Mouse (Mus musculus): ENCODE measurements around the gene Ppp1cb. TPM values are rescaled to one million over a fixed set of nuclear protein-coding genes. Genes with fewer than 3 reads are reported as not detected.
"Not testable (repeated sequence)": the region's sequence is repeated elsewhere in the genome, so short reads cannot be mapped to it uniquely, and the experiment has no call there.

The Ppp1cb gene
- polyA plus RNA-seq, 1 experiment: 236 TPM

DNA sequence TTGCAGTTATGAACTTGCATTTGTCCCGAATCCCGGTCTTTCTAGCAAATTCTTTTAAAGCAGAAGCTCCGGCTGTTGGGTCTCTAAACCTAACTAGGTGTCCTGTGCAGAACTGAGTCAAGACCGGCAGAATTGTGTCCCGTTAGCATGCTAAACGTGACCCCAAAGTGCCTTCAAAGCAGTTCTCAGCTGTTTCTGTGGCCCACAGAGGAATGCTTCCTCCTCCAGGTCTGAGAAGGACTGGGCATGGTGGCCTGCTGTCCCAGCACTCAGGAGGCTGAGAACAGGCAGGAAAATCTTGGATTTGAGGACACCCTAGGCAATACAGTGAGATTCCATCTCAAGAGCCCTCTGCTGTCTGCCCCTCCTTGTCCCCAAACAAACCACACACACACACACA lies 43.1 kb upstream of the Ppp1cb start:
- Histone ChIP-seq H3K4me1 (ENCODE audit: control insufficient read depth, insufficient read depth, low read length) (peaks cover 5% of the 10 kb centered on the region), H3K4me3 (replicated peaks; ENCODE audit: insufficient read depth, low read depth, low read length) (no peak overlapping the region), H3K27ac (ENCODE audit: insufficient read depth, low read length) (no peak overlapping the region), H3K27me3 (ENCODE audit: control insufficient read depth, insufficient read depth, low read length) (no peaks in the 10 kb centered on the region)
- no peak for DNase-seq
- TF ChIP-seq CTCF (IDR thresholded peaks at IDR 0.05; ENCODE audit: borderline replicate concordance, insufficient read depth, low read depth, low read length) (no peak), POLR2A (IDR thresholded peaks at IDR 0.05; ENCODE audit: borderline replicate concordance, insufficient read depth, low read length) (no peak)
- WGBS: 97% methylated on average over 6 of the region's 6 CpGs

DNA sequence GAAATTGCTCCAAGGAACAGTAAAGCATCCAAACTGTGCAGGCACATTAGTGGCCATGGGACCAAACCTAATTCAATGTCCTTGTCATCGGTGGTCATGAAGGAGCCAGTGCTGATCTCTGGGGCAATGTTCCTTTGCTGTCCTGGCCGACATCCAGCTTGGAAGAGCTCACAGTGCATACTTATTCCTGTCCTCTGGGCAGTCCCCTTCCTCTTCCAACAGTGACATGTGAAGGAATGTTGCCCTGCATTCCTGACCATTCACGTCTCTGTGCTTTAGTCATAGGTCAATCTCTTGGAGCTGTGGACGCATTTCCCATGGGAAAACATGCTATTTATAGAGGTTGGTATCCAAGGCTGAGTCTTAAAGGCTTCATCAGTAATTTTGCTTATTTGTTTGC lies 41.8 kb upstream of the Ppp1cb start:
- no peak overlapping the region for H3K4me3 ChIP-seq (replicated peaks; ENCODE audit: insufficient read depth, low read depth, low read length)
- TF ChIP-seq CTCF (IDR thresholded peaks at IDR 0.05; ENCODE audit: borderline replicate concordance, insufficient read depth, low read depth, low read length) (no peak), POLR2A (IDR thresholded peaks at IDR 0.05; ENCODE audit: borderline replicate concordance, insufficient read depth, low read length) (no peak)
- H3K4me1 ChIP-seq (ENCODE audit: control insufficient read depth, insufficient read depth, low read length): peaks cover 3% of the 10 kb centered on the region
- H3K27me3 ChIP-seq (ENCODE audit: control insufficient read depth, insufficient read depth, low read length): no peaks in the 10 kb centered on the region
- H3K27ac ChIP-seq (ENCODE audit: insufficient read depth, low read length): no peak overlapping the region
- no peak for DNase-seq
- 27% methylated on average over 4 of the region's 4 CpGs for WGBS

DNA sequence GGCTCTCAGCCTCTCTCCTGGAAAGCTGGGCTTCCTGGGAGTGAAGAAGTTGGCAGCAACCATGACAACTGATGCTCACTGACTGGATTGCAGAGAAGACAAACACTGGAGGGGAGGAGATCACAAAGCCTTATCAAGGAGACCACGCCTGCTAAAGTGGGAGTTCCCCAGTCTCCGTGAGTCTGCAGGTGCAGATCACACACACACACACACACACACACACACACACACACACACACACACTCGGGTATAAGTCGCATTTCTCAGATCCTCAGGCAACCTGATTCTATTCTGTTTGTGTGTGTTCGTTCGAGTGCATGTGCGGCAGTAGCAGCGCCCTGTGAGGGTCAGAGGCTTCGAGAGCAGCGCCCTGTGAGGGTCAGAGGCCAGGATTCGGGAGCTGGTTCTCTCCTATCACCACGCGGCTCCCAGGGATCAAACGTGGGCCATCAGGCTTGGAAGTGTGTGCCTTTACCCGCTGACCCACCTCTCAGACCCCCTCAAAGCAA lies 36.5 kb upstream of the Ppp1cb start:
- Histone ChIP-seq H3K27me3 (ENCODE audit: control insufficient read depth, insufficient read depth, low read length) (no peaks in the 10 kb centered on the region), H3K27ac (ENCODE audit: insufficient read depth, low read length) (no peak overlapping the region), H3K4me3 (replicated peaks; ENCODE audit: insufficient read depth, low read depth, low read length) (no peak overlapping the region), H3K4me1 (ENCODE audit: control insufficient read depth, insufficient read depth, low read length) (no peaks in the 10 kb centered on the region)
- no peak for TF ChIP-seq CTCF (IDR thresholded peaks at IDR 0.05; ENCODE audit: borderline replicate concordance, insufficient read depth, low read depth, low read length)
- no peak for TF ChIP-seq POLR2A (IDR thresholded peaks at IDR 0.05; ENCODE audit: borderline replicate concordance, insufficient read depth, low read length)
- 48% methylated on average over 15 of the region's 15 CpGs for WGBS
- DNase-seq: no peak

DNA sequence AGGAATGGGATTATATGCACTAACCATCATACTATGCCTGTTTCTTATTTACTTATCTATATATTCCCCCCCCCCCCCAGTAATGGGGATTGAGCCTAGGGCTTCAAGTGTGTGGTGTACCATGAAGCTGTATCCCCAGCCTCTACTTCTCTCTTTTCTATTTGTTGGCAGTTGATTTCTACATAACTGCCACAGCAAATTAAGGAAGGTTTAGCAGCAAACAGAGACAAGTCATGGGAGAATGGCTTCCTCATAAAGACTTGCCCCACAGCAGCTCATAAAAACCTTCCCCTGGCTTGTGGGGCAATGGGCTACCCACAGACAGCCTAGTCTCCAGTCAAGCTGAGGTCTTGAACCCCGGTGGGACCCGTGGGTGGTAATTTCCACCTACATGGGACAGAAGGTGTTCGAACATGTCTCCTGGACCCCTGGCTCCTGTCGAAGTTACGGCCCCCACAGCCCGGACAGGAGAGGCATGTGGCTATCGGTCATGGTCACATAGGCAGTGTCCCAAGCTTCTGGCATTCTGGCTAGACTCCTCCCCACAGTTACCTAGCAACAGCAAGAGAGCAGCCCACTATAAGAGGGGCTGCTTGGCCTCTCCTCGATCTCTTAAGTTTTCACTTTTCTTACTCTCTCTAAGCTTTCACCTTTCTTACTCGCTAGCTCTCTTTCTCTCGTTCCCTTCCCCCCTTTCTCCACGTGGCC lies 35.1 kb upstream of the Ppp1cb start:
- no peaks in the 10 kb centered on the region for H3K4me1 ChIP-seq (ENCODE audit: control insufficient read depth, insufficient read depth, low read length)
- H3K27ac ChIP-seq (ENCODE audit: insufficient read depth, low read length): no peak overlapping the region
- WGBS: 48% methylated on average over 11 of the region's 11 CpGs
- DNase-seq: no peak
- TF ChIP-seq POLR2A (IDR thresholded peaks at IDR 0.05; ENCODE audit: borderline replicate concordance, insufficient read depth, low read length) (no peak), CTCF (IDR thresholded peaks at IDR 0.05; ENCODE audit: borderline replicate concordance, insufficient read depth, low read depth, low read length) (no peak)
- H3K27me3 ChIP-seq (ENCODE audit: control insufficient read depth, insufficient read depth, low read length): no peaks in the 10 kb centered on the region
- no peak overlapping the region for H3K4me3 ChIP-seq (replicated peaks; ENCODE audit: insufficient read depth, low read depth, low read length)

DNA sequence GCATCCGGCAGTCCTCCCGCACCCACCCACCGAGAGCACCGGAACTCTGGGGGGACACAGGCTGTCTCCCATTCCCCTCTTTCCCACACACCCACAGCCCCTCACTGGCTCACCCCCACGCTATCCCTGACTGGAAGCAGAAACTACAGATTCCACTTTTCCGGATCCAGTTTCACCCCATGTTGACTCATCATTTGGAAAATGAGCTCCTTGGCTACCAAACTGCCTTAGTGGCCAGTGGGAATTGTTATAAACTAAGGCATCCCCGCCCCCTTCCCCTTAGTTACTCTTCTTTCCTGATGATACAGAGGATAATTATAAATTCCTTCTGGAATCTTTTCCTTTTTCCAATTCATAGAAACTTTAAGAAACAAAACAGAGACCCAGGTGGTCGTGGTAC lies 34.2 kb upstream of the Ppp1cb start:
- Histone ChIP-seq H3K4me1 (ENCODE audit: control insufficient read depth, insufficient read depth, low read length) (no peaks in the 10 kb centered on the region), H3K27me3 (ENCODE audit: control insufficient read depth, insufficient read depth, low read length) (no peaks in the 10 kb centered on the region), H3K27ac (ENCODE audit: insufficient read depth, low read length) (no peak overlapping the region), H3K4me3 (replicated peaks; ENCODE audit: insufficient read depth, low read depth, low read length) (no peak overlapping the region)
- TF ChIP-seq POLR2A (IDR thresholded peaks at IDR 0.05; ENCODE audit: borderline replicate concordance, insufficient read depth, low read length): no peak
- TF ChIP-seq CTCF (IDR thresholded peaks at IDR 0.05; ENCODE audit: borderline replicate concordance, insufficient read depth, low read depth, low read length): no peak
- WGBS: 83% methylated on average over 8 of the region's 8 CpGs
- no peak for DNase-seq

DNA sequence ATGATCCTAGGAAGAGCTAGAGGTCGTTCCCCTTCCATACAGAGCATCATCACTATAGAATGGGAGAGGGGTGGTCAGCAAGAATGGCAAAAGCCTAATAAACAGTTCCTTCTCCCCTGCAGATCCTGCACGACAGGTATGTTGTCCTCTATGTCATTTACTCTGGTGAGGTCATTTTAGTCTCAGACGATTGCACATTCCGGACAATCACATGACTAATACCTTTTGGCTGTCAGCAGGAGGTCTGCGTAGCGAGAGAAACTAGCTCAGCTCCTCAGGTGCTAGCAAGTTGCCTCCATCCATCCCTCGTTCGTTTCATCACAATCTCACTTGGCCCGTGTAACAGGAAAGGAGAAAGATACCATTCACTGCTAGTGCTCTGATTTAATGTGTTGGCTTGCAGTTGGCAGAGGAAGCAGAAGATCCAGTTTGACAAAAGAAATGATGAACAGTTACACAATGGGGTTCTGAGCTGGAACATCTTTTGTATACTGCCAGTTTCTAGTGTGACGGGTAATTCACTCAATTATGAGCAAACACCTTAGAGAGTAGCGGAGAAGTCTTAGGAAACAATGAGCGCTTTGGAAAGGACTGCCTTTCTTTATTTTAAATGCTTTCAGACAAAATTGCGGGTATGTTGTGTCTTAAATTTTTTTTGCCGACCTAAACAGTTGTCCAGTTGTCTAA lies 33.0 kb upstream of the Ppp1cb start:
- peak in 1 of 2 experiments; percentile 37 for DNase-seq
- H3K27me3 ChIP-seq (ENCODE audit: control insufficient read depth, insufficient read depth, low read length): no peaks in the 10 kb centered on the region
- no peak for TF ChIP-seq POLR2A (IDR thresholded peaks at IDR 0.05; ENCODE audit: borderline replicate concordance, insufficient read depth, low read length)
- TF ChIP-seq CTCF (IDR thresholded peaks at IDR 0.05; ENCODE audit: borderline replicate concordance, insufficient read depth, low read depth, low read length): no peak
- no peak overlapping the region for H3K27ac ChIP-seq (ENCODE audit: insufficient read depth, low read length)
- no peak overlapping the region for H3K4me3 ChIP-seq (replicated peaks; ENCODE audit: insufficient read depth, low read depth, low read length)
- no peaks in the 10 kb centered on the region for H3K4me1 ChIP-seq (ENCODE audit: control insufficient read depth, insufficient read depth, low read length)
- WGBS: 77% methylated on average over 14 of the region's 14 CpGs

DNA sequence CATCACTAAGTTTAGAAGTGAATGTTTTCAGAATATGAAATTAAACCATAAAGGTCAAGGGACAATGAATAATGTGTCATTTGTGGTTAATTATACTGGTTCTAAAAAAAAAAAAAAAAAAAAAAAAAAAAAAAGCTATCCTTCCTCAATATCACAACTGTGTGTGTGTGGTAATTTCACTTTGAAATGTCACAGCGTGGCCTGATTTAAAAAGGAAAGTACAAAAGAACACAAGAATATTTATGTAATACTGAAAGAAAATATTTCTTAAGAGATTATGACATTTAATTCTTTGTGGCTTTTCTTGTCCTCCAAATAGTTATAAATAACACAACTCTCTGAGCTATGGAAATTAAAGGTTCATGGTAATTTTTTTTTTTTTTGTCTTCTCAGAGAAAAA lies 28.2 kb upstream of the Ppp1cb start:
- no peak for TF ChIP-seq POLR2A (IDR thresholded peaks at IDR 0.05; ENCODE audit: borderline replicate concordance, insufficient read depth, low read length)
- no peak for TF ChIP-seq CTCF (IDR thresholded peaks at IDR 0.05; ENCODE audit: borderline replicate concordance, insufficient read depth, low read depth, low read length)
- Histone ChIP-seq H3K4me3 (replicated peaks; ENCODE audit: insufficient read depth, low read depth, low read length) (no peak overlapping the region), H3K27me3 (ENCODE audit: control insufficient read depth, insufficient read depth, low read length) (no peaks in the 10 kb centered on the region), H3K4me1 (ENCODE audit: control insufficient read depth, insufficient read depth, low read length) (no peaks in the 10 kb centered on the region), H3K27ac (ENCODE audit: insufficient read depth, low read length) (no peak overlapping the region)
- WGBS: 96% methylated on average over 1 of the region's 1 CpGs
- no peak for DNase-seq

DNA sequence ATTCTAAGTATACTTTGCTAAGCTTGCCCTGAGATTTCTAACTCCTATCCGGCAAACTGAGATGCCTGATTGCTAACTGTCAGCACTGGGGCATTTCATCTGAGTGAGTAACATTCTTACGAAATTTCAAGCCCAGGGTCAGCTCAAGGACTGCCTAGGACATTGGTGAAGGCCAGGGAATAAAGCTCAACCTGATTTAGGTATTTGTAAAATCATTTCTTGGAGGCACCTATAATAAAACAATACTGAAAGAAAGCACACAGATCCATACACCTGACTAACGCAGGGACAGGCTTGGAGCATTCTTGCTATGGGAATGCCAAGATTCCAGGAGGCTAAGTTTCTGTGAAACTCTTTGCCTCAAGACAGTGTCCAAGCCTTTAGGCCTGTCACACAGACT lies 24.3 kb upstream of the Ppp1cb start:
- H3K4me1 ChIP-seq (ENCODE audit: control insufficient read depth, insufficient read depth, low read length); DNase-seq; H3K27me3 ChIP-seq (ENCODE audit: control insufficient read depth, insufficient read depth, low read length); H3K4me3 ChIP-seq (replicated peaks; ENCODE audit: insufficient read depth, low read depth, low read length); H3K27ac ChIP-seq (ENCODE audit: insufficient read depth, low read length): not testable (repeated sequence)
- WGBS: 95% methylated on average over 3 of the region's 3 CpGs
